Mouse (Mus musculus): ENCODE results near the gene Cog1. TPM values are rescaled to one million over a fixed set of nuclear protein-coding genes. Genes with fewer than 3 reads are reported as not detected.

Cog1 gene
- total RNA-seq, 2 experiments from 2014 or later = 29.8 to 30.3 TPM

DNA sequence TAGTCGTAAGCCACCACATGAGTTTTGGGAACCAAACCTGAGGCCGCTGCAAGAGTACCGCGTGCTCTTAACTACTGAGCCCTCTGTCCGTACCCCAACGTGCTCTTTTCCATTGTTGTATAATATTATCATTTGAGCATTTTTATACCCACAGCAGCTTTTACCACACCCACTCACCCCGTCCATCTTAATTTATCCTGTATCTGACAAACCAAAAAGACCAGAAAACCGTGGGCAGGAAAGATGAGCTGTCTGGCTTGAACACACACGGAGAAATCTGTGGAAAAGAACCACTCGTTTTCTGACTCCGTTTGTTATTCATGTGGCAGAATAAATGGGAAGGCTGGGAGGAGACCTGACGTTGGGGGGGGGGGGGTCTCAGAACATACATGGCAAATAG, 41.5 kb downstream of the Cog1 start:
- ATAC-seq (replicated peaks; ENCODE audit: low FRiP score, poor library complexity, severe bottlenecking) = no peak

DNA sequence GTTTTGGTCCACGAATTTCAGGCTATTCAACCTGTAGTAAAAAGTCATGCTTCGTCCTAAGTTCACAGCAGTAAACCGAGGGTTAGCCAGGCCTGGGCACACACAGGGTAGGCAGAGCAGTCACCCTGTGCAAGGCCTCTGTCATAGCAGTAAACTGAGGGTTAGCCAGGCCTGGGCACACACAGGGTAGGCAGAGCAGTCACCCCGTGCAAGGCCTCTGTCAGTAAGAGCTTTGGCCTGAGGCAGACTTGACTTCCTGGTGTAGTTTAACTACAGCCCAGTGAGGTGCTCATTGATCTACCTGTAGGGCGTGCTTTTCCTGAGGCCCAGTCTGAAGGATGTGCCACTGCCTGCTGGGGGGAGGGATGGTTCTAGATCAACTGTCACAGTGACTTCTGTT, 42.3 kb downstream of the Cog1 start:
- no peak for ATAC-seq (replicated peaks; ENCODE audit: low FRiP score, poor library complexity, severe bottlenecking)

DNA sequence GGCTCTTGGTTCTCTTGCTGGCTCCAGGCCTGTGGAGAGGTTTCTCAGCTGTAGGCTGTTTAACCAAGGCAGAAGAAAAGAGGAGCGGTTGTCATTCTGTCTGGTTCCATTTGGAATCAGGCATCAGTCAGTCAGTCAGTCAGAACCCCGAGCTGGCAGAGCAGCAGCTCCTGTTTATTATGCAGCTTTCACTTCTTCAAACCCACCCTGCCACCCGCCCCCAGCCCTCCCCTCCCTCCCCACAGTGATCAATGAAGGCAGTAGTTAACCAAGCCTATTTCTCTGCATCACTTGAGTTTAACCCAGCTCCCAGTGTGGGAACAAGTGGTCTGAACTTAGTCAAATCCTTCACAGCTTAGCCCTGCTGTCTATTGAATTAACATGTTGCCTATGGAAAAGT, 42.9 kb downstream of the Cog1 start:
- ATAC-seq (replicated peaks; ENCODE audit: low FRiP score, poor library complexity, severe bottlenecking) = no peak

DNA sequence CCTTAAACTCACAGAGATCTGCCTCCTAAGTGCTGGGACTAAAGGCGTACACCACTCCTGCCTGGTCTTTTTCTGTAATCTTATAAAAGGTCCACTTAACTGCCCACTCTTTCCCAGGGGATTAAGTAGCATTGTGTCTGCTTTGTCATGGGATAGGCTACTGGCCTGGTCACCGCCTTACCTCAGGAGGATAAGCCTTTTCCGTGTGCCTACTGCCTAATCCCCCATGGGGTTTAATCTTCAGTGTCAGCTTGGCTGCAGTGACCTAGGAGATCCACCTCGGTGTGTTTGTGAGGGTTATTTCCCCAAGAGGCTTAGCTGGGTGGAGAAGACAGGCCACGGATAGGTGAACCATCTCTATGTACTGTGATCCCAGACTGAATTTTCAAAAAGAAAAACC, 48.6 kb downstream of the Cog1 start:
- no peak for ATAC-seq (replicated peaks; ENCODE audit: low FRiP score, poor library complexity, severe bottlenecking)

DNA sequence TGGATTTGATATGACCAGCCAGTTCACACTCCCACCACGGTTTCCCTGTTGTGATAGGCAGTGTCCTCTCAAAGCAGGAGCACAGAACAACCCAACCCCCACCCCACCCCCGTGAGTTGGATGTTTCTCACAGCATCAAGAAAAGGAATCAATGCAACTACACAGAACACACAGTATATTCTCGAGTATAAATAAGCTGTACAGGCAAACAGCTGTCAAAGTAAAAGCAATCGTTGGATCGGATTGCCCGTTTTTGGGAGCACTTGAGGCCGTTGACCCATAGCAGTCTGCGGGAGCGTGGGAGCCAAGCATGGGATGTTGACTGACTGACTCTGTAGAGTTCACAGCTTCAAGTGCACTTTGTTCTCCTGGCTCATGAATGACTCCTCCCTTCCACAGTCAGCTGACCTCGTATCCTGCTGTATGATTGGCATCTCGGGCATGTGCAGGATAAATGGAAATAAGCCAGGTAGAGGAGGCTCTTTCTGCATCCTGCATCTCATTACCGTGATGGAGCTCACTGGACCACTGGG, 49.1 kb downstream of the Cog1 start:
- ATAC-seq (replicated peaks; ENCODE audit: low FRiP score, poor library complexity, severe bottlenecking) = no peak

DNA sequence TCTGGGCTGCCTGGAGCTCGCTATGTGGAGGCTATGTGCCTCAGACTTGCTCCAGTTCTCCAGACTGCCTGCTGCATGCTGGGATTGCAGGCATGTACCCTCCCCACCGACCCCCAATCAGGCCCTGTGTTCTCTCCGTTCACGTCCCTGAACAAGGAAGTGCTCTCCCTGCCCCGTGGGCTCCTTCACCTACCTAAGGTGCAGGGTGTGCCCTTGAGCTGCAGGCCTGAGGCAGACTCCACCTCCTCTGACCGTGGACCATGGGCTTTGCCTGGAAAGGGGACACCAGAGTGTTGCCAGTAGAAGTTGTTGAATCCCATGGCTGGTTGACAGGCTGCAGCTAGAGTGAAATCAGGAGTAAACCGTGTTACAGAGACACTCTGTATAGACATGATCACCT, 50.7 kb downstream of the Cog1 start:
- ATAC-seq (replicated peaks; ENCODE audit: low FRiP score, poor library complexity, severe bottlenecking) = no peak

DNA sequence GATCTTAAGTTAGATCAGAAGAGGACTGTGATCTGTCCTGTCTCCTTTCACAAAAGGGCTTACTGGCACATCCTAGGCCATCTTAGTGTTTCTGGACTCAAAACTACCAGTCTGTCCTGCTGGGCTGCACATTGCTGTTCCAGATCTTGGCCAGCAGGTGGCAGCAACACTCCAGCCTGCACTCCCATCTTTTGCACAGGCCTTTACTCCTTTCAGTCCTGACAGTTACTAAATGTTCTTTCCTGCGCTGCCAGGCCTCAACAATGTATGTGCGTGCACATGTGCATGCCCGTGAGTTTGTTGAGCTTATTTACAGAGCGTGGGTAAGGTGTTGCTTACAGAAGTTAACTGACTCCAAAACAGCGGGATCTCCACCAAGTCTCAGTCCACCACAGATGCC, 54.8 kb downstream of the Cog1 start:
- peak; percentile 68 for ATAC-seq (replicated peaks; ENCODE audit: low FRiP score, poor library complexity, severe bottlenecking)

DNA sequence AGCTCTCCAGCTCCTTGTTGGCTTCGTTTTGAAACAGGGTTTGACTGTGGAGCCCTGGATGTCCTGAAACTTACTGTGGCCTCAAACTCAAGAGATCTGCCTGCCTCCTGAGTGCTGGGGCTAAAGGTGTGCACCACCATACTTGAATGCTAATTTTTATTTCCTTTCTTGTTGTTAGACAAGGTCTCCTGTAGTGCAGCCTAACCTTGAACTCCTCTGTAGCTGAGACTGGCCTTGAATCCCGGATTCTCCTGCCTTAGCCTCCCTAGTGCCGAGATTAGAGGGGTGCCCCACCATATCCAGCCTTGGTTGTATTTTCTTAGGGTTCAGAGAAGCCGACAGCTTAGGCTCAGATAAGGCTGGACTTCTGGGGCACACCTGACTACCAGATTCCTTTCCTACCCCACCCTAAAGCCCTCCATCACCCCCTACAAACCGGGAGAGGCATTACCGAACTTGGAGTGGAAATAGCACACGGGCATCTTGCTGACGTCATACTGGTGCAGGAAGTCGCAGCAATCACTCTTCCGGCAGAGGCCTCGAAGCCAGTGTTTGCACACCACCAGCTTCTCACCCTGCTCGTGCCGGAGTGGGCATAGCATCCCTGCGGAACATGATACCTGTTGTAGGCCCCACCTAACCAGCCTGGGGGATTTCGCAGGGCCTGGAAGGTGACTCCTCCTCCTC, 57.1 kb downstream of the Cog1 start:
- no peak for ATAC-seq (replicated peaks; ENCODE audit: low FRiP score, poor library complexity, severe bottlenecking)

DNA sequence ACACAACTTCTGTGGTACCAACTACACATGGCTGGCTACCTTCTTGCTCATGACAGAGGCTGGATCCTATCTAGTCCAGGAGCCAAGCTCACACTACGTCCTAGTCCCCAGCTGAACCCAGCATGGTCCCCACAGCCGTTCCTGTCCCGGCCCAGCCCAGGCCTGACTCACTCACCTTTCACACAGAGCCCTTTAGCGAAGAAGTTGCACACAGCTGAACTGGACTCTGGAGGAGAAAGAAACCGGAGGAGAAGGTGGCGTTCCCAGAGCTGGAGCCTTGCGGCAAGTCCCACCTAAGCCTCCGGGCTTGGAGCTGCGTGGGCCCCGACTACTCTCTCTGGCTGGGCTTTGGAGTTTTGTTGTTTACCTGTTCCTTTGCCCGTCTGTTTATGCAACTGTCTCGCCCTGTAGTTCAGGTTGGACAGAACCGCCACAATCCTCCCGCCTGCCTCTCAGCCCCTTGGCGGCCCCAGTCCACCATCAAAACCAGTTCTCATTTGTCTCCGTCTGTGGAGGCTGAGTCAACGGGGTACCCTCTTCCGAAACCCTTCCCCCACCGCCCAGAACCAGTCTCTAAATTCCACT, 59.8 kb downstream of the Cog1 start:
- no peak for ATAC-seq (replicated peaks; ENCODE audit: low FRiP score, poor library complexity, severe bottlenecking)

DNA sequence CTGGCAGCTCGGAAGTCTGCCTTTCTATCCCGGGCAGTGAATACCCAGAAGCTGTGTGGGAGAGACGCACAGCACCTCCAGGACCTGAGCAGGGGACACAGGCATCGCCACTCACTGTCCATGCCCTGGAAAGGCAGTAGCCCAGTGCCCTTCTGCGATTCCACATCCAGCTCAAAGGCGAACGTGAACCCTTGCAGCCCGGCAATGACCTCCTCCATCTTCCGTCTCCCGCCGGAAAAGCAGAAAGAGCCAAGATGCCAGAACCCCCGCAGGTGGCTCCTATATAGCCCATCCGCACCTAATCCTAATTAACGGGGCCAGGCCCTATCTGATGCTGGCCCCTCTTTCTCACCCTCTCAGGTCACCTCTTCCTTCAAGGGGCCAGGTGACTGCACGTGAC, 60.3 kb downstream of the Cog1 start:
- ATAC-seq (replicated peaks; ENCODE audit: low FRiP score, poor library complexity, severe bottlenecking) = 0 out of 2 replicates have a peak, but pooled peaks have one; percentile 26

DNA sequence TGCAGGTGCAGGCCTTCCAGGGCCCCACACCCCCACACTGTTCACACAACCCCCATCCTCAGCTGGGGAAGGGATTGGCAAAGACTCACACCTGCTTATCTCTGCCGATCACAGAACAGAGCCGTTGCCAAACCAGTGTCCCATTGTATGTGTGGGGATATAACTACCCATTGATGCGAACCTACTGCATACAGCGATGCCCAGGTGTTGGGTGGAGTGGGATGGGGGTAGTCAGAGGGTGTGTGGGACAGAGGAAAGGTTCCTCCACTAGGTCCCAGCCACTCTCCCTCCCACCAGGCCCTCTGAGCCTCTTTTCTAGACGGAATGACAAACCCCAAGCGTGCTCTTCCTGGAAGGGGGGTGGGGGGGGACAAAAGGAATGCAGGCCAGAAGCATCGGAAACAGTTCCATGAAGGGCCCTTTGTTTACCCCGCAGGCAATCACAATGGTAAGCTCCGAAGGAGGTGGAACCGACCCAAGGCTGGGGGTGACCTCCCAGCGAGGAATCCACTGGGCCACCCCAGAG, 60.8 kb downstream of the Cog1 start, which contains the start of gene Cpsf4l:
Gene Cpsf4l, minus strand, starts transcription at position 287 of the 526 bp plus-strand sequence.
- ATAC-seq (replicated peaks; ENCODE audit: low FRiP score, poor library complexity, severe bottlenecking) = no peak

DNA sequence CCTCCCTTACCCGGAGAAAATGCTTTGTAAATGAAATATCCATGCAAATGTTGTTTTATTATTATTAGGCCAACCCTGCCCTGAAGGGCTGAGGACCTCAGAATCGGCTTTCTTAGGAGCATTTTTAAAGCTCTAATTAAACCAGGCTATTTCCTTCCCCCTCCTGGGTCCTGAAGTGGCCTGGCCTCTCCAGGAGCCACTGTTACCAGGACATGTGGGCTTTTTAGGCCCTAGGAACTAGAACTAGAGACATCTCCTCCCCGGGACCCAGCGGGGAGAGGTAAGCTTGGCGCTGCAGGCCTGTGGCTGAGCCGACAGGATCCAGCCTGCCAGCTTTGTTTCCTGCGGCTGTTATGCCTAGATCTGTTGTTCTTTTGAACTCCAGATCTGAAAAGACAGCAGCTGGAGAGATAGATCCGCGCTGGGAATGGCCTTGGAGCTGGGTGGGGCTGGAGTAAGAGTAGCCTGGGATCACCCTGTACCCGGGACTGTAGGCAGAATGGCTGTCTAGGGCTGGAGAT, 61.3 kb downstream of the Cog1 start:
- ATAC-seq (replicated peaks; ENCODE audit: low FRiP score, poor library complexity, severe bottlenecking) = no peak

DNA sequence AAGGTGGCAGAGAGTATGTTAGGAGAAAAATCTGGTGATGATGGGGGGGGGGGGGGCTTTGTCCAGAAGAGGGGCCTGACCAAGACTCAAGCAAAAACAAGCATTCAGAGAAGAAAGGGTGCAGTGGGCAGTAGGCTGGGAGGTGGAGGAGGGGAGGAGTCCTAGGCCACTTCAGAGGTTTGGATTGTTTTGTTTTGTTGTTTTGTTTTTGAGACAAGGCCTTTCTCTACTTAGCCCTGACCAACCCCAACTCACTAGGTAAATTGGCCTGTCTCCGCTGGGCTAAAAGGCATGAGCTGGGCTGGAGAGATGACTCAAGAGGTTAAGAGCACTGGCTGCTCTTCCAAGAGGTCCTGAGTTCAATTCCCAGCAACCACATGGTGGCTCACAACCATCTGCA, 62.1 kb downstream of the Cog1 start:
- no peak for ATAC-seq (replicated peaks; ENCODE audit: low FRiP score, poor library complexity, severe bottlenecking)

DNA sequence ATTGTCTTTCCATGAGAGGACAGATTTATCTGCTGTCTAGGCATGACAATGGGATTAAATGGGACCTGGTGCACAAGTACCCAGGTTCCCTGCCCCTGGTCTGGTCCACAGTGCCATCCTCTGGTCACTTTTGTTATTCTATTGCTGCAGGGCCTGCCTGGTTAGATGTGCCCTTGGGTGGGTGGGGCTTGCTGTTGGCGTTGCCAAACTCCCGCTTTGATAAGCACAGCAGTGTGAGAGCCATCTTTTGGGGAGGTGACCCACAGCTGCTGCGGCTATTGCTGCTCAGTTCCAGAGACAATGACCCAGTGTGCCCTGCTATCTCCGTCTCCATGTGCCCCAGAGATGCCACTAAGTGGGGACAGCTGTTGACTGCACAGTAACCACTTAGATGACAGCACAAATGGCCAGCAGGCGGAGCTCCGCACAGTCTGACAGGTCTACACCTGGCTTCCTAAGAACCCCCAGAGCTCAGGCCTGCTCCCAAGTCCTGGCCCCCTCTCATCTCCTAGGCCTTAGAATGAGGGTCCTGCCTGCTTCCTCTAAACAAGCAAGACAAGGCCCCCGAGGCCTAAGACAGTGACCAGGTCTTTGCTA, 66.2 kb downstream of the Cog1 start:
- ATAC-seq (replicated peaks; ENCODE audit: low FRiP score, poor library complexity, severe bottlenecking) = peak; percentile 67

DNA sequence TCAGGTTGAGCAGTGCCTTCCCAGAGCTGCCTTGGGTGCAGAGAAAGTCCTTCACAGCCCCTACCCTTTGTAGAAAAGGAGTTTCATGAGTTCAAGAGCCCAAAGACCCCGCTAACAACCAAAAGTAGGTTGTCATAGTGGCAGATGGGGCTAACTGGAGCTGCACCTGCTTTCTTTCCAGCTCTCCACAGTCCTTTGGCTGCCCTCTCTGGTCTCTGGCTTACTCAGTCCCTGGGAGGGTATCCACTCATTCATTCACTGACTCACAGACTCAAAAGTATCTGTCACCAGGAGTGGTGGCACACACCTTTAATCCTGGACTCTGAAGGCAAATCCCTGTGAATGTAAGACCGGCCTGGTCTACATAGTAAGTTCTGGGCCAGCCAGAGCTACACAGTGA, 67.2 kb downstream of the Cog1 start:
- ATAC-seq (replicated peaks; ENCODE audit: low FRiP score, poor library complexity, severe bottlenecking) = no peak

Other genes starting within 250 kb of the Cog1 start
- gene Sstr2, start 29.8 kb upstream of the Cog1 start, total RNA-seq (2015; ENCODE audit: low replicate concordance) = not detected in 2 replicates
- not detected in 2 replicates for gene Sstr2, start 29.8 kb upstream of the Cog1 start, total RNA-seq (2017; ENCODE audit: low replicate concordance)
- 3.6 and 5.4 TPM in 2 replicates for gene Slc39a11, start 910 bp downstream of the Cog1 start, total RNA-seq (2015; ENCODE audit: low replicate concordance)
- 3.5 and 4.7 TPM in 2 replicates for gene Slc39a11, start 910 bp downstream of the Cog1 start, total RNA-seq (2017; ENCODE audit: low replicate concordance)
- 24.1 and 24.3 TPM in 2 replicates for gene Fam104a, start 35.0 kb downstream of the Cog1 start, total RNA-seq (2015; ENCODE audit: low replicate concordance)
- 21.4 and 35.7 TPM in 2 replicates for gene Fam104a, start 35.0 kb downstream of the Cog1 start, total RNA-seq (2017; ENCODE audit: low replicate concordance)
- 10.1 TPM in 1 of 2 replicates, not detected in the other for gene D11Wsu47e, start 35.2 kb downstream of the Cog1 start, total RNA-seq (2015; ENCODE audit: low replicate concordance)
- 3.8 and 9.0 TPM in 2 replicates for gene D11Wsu47e, start 35.2 kb downstream of the Cog1 start, total RNA-seq (2017; ENCODE audit: low replicate concordance)
- not detected in 2 replicates for gene Cpsf4l, start 60.8 kb downstream of the Cog1 start, total RNA-seq (2015; ENCODE audit: low replicate concordance)
- not detected in 2 replicates for gene Cpsf4l, start 60.8 kb downstream of the Cog1 start, total RNA-seq (2017; ENCODE audit: low replicate concordance)
- gene Cdc42ep4, start 102.7 kb downstream of the Cog1 start, total RNA-seq (2015; ENCODE audit: low replicate concordance) = 18.0 and 19.8 TPM in 2 replicates
- gene Cdc42ep4, start 102.7 kb downstream of the Cog1 start, total RNA-seq (2017; ENCODE audit: low replicate concordance) = 31.3 and 33.8 TPM in 2 replicates